Mouse (Mus musculus) heart, embryonic 13.5 days (tissue): ENCODE measurements at regions not wholly inside any gene's neighbourhood (a gene's known extent, or its start where the extent isn't known, plus 50 kb on each side); places are given as distances from the start of the nearest gene placed in this dataset.
"Not testable (repeated sequence)": the region's sequence is repeated elsewhere in the genome, so short reads cannot be mapped to it uniquely, and the experiment has no call there.

ENCODE experiments used
- ATAC-seq: fragments of 200-750 bp; cut with Nextera tagmentation; 2 replicates; pipeline ENCODE4 v1.8.0; 2017; ENCODE audit warnings: moderate TSS enrichment; ENCODE audit not compliant: insufficient number of reproducible peaks, low FRiP score, low TSS enrichment; ENCODE audit errors: extremely low read depth
- H3K27ac ChIP-seq: fragments of 300-500 bp; sonication (generic); replicated peaks from 2 replicates; pipeline ENCODE4 v1.5.1; 2015; ENCODE audit warnings: moderate library complexity, mild to moderate bottlenecking, inconsistent platforms
- H3K27me3 ChIP-seq: fragments of 300-500 bp; sonication (generic); replicated peaks from 2 replicates; pipeline ENCODE4 v1.6.1; 2015; ENCODE audit warnings: mild to moderate bottlenecking, inconsistent platforms
- H3K36me3 ChIP-seq: fragments of 300-500 bp; sonication (generic); 2 replicates; pipeline ENCODE4 v1.6.1; 2015; ENCODE audit warnings: mild to moderate bottlenecking, inconsistent platforms
- H3K4me1 ChIP-seq: fragments of 300-500 bp; sonication (generic); 2 replicates; pipeline ENCODE4 v1.6.1; 2015; ENCODE audit warnings: inconsistent platforms
- H3K4me2 ChIP-seq: fragments of 300-500 bp; sonication (generic); 2 replicates; pipeline ENCODE4 v1.6.1; 2015; ENCODE audit warnings: inconsistent platforms, mild to moderate bottlenecking, moderate library complexity
- H3K4me3 ChIP-seq: fragments of 300-500 bp; sonication (generic); 2 replicates; pipeline ENCODE4 v1.5.1; 2015; ENCODE audit warnings: moderate library complexity, mild to moderate bottlenecking, inconsistent platforms
- H3K9ac ChIP-seq: fragments of 300-500 bp; sonication (generic); 2 replicates; pipeline ENCODE4 v1.6.1; 2015; ENCODE audit warnings: inconsistent platforms, mild to moderate bottlenecking, moderate library complexity
- H3K9me3 ChIP-seq: fragments of 300-500 bp; sonication (generic); 2 replicates; pipeline ENCODE4 v1.6.1; 2016; ENCODE audit warnings: inconsistent platforms
- WGBS: fragments of 180-500 bp; shearing (Covaris S2); methylation state at CpG from one replicate; pipeline ENCODE4 v1.1.7; 2015; ENCODE audit warnings: mixed read lengths; 5-methylcytosine and 5-hydroxymethylcytosine counted together

DNA sequence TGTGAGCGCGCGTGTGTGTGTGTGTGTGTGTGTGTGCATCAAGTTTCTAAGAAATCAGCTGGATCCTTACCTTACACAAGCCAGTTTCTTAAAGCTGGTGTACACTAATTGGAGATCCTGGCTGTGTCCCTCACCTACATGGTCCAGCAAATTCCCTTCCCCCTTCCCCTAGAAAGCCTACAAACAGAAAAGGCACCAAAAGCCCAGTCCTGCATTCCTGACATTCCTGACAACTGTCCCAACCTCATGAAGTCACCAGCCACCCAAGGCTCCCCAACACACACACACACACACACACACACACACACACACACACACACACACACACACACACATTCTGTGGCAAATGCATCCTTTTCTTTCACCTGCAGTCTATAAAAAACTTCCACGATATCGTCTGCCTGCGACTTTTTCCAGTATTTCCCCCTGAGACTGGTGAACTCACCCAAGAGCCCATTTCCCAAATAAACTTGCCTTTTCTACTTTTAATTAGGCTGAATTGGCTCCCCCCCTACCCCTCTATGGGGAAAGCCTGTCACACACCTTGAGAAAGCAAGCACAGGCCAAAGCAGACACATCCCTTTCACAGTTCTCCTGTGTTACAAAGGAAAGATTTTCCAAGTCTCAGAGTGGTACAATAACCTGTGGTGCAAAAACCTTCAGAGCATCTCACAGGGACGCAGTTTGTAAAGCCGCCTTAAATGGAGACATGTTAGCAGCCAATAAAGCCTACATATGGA is 139.9 kb upstream of the Trim24 start:
- H3K9ac ChIP-seq = no peak overlapping the region
- peaks cover 16% of the 10 kb centered on the region for H3K4me1 ChIP-seq
- H3K4me3 ChIP-seq = no peak overlapping the region
- 0 out of 2 replicates have a peak, but pooled peaks cover 3% of the 10 kb centered on the region for H3K9me3 ChIP-seq
- H3K27ac ChIP-seq = peak overlapping the region; percentile 50; the same call in 1 of the 2 replicates
- 70% methylated on average over 8 of the region's 8 CpGs for WGBS
- H3K4me2 ChIP-seq = no peak overlapping the region
- no peak for ATAC-seq
- H3K27me3 ChIP-seq = no peaks in the 10 kb centered on the region
- H3K36me3 ChIP-seq = no peaks in the 10 kb centered on the region

DNA sequence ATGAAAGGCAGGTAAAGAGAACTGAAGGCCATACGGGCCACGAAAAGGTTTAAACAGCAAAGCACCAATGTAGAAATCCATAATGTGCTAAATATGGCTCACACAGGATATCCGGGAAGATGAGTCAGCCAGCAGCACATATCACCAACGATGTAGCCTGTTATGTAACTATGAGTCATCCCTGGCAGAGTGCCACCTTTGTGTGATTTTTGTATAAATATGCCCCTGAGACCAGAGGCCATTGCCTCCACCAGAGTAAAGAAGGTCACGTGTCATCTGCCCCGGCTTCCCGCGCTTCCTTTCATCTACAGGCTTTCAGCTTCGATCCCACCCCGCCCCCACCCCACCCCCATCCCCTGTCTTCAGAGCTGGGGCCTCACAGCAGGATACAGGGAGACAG is 138.2 kb upstream of the Trim24 start:
- 24% methylated on average over 10 of the region's 10 CpGs for WGBS
- no peak for ATAC-seq
- no peak overlapping the region for H3K9ac ChIP-seq
- H3K27ac ChIP-seq = peak overlapping the region; percentile 56
- H3K9me3 ChIP-seq = 0 out of 2 replicates have a peak, but pooled peaks cover 3% of the 10 kb centered on the region
- H3K4me3 ChIP-seq = no peak overlapping the region
- peak overlapping the region; percentile 13; the same call in 1 of the 2 replicates for H3K4me2 ChIP-seq
- no peaks in the 10 kb centered on the region for H3K27me3 ChIP-seq
- H3K4me1 ChIP-seq = peaks cover 16% of the 10 kb centered on the region
- H3K36me3 ChIP-seq = no peaks in the 10 kb centered on the region

DNA sequence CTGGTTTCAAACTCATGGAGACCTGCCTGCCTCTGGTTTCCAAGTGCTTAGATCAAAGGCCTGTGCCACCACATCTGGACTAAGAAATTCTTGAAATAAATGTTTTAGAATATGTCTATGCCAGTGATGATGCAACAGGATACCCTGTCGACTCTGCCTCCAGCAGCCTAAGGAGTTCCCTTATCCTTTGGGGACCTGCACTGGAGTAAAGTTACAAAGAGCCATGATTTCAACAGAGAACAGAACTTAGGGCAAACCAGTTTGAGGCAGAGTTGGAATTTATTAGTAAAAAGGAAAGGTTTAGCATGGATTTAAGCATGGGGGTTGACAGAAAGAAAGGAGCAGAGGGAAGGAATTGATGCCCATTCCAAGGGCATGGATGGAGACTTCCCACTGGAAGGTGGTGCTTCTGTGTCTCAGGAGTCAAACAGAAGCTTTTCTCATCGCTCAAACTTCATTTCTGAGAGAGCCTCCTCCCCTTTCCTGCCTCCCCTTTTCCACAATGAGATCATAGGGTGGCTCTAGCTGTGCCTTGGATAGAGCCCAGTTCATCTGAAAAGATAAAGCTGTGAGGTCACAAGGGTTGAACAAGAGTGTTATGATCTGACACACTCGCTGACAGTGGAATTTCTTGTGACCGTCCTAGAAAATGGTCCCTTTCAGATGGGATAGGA is 135.2 kb upstream of the Trim24 start:
- Histone ChIP-seq H3K9ac (no peak overlapping the region), H3K27ac (peak overlapping the region; percentile 62), H3K9me3 (peaks cover 8% of the 10 kb centered on the region; the same call in 1 of the 2 replicates), H3K4me3 (no peak overlapping the region), H3K36me3 (no peaks in the 10 kb centered on the region), H3K4me1 (peaks cover 14% of the 10 kb centered on the region), H3K27me3 (no peaks in the 10 kb centered on the region), H3K4me2 (no peak overlapping the region)
- WGBS = 55% methylated on average over 4 of the region's 4 CpGs
- ATAC-seq = no peak

DNA sequence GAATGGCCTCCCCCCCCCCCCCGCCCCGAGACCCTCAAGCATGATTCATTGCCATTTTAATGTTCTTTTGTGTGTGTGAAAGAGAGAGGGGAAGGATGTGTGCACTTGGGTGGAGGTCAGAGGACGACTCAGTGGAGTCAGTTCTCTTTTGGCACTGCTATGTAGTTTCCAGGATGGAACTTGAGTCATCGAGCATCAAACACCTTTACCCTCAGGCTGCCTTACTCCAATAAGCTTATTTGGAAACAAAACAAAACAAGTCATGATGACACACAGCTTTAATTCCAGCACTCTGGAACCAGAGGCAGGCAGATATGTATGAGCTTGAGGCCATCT is 134.7 kb upstream of the Trim24 start:
- peak overlapping the region; percentile 62 for H3K27ac ChIP-seq
- peaks cover 8% of the 10 kb centered on the region; the same call in 1 of the 2 replicates for H3K9me3 ChIP-seq
- no peaks in the 10 kb centered on the region for H3K27me3 ChIP-seq
- no peak overlapping the region for H3K4me3 ChIP-seq
- H3K4me1 ChIP-seq = peaks cover 9% of the 10 kb centered on the region
- no peak overlapping the region for H3K9ac ChIP-seq
- no peak for ATAC-seq
- 59% methylated on average over 4 of the region's 4 CpGs for WGBS
- no peaks in the 10 kb centered on the region for H3K36me3 ChIP-seq
- H3K4me2 ChIP-seq = no peak overlapping the region

DNA sequence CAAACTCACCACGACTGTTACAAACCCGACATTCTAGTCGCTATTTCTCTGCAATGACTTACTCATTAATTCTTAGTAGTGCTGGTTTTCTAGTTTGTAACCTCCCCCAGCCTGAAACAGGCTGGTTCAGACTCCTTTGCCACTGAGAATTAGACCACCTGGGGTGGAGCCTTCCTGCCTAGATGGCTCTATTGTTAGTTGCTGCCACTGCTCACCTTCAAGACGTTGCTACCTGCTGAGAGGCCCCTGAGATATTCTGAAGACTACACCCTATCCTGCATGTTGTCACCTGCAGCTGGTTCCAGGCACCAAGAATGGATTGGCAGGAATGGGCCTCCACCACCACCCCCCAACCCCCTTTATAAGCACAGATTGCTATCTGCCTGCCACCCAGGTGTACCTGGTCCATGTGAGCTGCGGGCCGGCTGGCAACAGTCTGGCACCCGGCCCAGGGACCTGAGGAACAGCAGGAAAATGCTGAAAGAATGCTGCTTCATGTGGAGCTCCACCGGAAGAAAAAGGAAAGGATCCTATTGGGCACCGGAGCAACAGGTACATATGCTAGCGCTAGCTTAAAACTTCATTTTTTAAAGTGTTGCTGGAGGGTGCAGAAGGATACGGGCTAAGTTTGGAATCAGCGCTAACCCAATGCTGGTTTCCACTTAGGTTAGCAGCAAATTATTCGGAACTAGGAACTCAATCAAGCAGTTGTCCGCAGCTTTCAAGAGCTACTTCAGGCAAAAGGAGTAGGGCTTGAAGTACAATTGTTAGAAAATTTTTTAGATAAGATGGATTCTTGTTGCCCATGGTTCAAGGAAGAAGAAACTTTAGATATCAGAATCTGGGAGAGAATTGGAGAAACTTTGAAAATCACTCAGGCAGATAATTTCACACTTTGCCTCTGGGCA is 129.4 kb upstream of the Trim24 start:
- H3K27me3 ChIP-seq = no peaks in the 10 kb centered on the region
- H3K27ac ChIP-seq = no peak overlapping the region
- no peak for ATAC-seq
- no peaks in the 10 kb centered on the region for H3K36me3 ChIP-seq
- peaks cover 12% of the 10 kb centered on the region for H3K9me3 ChIP-seq
- no peak overlapping the region for H3K9ac ChIP-seq
- H3K4me1 ChIP-seq = no peaks in the 10 kb centered on the region
- 80% methylated on average over 14 of the region's 14 CpGs for WGBS
- no peak overlapping the region for H3K4me3 ChIP-seq
- no peak overlapping the region for H3K4me2 ChIP-seq

DNA sequence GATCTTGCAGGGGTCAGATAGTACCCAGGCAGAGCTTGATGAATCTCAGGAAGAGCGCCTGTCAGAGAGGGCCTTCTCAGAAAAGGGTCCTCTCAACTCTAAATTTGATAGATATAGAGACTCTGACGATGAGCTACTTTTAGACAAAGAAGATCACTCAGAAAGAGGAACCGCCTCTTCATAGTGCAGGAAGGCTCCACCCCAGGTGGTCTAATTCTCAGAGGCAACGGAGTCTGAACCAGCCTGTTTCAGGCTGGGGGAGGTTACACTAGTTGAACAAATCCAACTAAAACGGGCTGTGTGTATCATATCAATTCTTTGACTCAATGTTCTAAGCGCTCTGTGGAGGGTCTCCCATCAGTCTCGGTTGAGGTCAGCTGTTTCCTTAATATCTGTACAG is 128.7 kb upstream of the Trim24 start:
- not testable (repeated sequence) for H3K9ac ChIP-seq, H3K4me2 ChIP-seq, H3K4me1 ChIP-seq, H3K4me3 ChIP-seq, ATAC-seq, H3K36me3 ChIP-seq, H3K27me3 ChIP-seq, H3K27ac ChIP-seq
- H3K9me3 ChIP-seq = peaks cover 19% of the 10 kb centered on the region
- WGBS = 72% methylated on average over 7 of the region's 7 CpGs

DNA sequence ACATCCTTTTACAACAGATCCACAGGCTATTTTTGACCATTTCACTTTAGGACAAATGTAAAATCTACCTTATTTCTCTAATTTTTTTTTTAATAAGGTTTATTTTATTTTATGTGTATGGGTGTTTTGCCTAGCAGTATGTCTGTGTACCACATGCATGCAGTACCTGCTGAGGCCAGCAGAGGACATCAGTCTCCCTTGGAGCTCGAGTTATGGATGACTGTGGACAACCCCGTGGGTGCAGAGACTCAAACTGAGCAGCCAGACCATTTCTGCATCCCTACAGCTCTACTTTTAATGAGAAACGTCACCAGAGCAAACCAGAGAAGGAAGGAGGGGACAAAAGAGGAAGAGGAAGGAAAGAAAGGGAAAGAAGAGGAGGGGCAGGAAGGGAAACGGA is 125.9 kb upstream of the Trim24 start:
- H3K27ac ChIP-seq = no peak overlapping the region
- H3K27me3 ChIP-seq = no peaks in the 10 kb centered on the region
- H3K9me3 ChIP-seq = peaks cover 15% of the 10 kb centered on the region; the same call in 1 of the 2 replicates
- H3K9ac ChIP-seq = no peak overlapping the region
- H3K36me3 ChIP-seq = no peaks in the 10 kb centered on the region
- H3K4me3 ChIP-seq = no peak overlapping the region
- no peak for ATAC-seq
- no peak overlapping the region for H3K4me2 ChIP-seq
- 69% methylated on average over 4 of the region's 4 CpGs for WGBS
- no peaks in the 10 kb centered on the region for H3K4me1 ChIP-seq

DNA sequence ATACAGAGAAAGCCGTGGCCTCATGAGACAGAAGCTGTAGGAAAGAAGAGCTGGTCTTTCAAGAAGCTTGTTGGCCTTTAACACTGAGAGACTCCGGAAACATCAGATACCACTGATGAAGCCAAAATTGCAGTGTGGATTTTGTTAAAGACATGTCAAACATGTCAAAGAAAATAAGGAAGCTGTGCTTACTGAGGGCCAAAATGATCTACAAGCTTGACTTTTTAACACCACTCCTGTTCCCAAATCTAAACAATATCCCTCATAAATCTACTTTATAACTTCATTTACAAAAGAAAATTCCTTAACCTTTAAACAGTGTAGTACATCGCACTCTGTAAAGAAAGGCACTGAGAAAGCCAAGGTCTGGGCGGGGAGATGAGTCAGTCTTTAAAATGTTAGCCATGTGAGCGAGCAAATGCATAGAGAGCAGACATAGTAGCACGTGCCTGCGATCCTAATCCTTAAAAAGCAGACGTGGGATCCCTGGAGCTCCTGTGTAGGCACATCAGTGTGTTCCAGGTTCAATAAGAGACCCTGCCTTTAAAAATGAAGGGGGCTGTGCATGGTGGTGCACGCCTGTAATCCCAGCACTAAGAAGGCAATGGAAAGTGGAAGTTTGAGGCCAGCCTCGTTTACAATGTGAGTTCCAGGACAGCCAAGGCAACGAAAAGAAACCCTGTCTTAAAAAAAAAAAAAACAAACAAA is 125.1 kb upstream of the Trim24 start:
- Histone ChIP-seq H3K9me3 (peaks cover 15% of the 10 kb centered on the region; the same call in 1 of the 2 replicates), H3K9ac (no peak overlapping the region), H3K27me3 (no peaks in the 10 kb centered on the region), H3K4me2 (no peak overlapping the region), H3K36me3 (no peaks in the 10 kb centered on the region), H3K27ac (no peak overlapping the region), H3K4me3 (no peak overlapping the region), H3K4me1 (no peaks in the 10 kb centered on the region)
- 85% methylated on average over 11 of the region's 11 CpGs for WGBS
- no peak for ATAC-seq

DNA sequence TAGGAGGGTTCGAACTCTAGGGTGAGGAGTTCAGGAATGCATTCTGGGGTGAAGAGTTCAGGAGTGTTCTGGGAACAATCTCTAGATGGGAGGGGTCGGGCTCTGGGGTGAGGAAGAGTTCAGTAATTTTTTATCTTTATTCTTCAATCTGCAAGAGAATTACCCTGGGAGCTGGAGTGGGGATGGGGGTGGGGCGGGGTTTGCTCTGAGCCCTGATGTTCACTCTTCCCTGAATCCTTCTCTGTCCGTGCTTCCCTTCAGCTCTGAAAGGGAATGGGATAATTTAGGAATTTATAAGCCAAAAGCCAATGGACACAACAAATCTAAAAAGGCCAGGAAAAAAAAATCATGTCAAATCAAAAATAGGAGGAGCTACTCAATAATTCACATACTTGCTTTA is 122.8 kb upstream of the Trim24 start:
- not testable (repeated sequence) for H3K4me1 ChIP-seq, ATAC-seq, H3K27ac ChIP-seq, H3K36me3 ChIP-seq, H3K4me3 ChIP-seq, H3K4me2 ChIP-seq, H3K27me3 ChIP-seq, H3K9ac ChIP-seq
- WGBS = 61% methylated on average over 4 of the region's 4 CpGs
- H3K9me3 ChIP-seq = peaks cover 15% of the 10 kb centered on the region; the same call in 1 of the 2 replicates

DNA sequence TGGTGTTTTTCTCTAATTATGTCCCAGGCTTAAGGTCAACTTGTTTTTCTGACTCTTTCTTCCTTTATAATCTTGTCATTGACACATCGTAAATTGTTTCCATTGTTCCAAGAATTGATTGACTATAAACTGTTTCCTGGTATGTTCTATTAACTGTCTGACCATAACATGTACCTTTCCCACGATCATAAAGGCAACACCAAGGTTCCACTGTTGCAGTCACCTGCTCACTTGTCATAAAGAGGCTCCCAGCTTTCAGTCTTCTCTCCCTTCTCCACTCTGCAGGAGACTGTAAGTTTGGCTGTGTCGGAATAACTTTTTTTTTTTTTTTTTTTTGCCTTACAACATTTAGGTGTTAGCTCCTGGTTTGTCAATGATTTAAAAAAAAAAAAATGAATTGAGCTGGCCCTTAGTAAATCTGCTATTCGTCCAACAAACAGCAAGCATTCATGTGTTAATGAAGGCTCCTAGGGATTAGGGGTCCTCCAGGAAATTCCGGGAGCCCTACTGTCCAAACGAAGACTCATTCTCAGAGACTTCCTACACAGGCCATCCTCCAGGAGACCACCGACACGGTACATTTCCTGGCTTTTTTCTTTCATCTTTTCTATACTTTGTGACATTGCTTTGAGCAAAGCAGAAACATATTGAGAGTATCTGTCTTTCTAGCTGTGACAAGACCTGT is 122.2 kb upstream of the Trim24 start:
- H3K4me2 ChIP-seq = no peak overlapping the region
- no peaks in the 10 kb centered on the region for H3K36me3 ChIP-seq
- peaks cover 15% of the 10 kb centered on the region; the same call in 1 of the 2 replicates for H3K9me3 ChIP-seq
- H3K9ac ChIP-seq = no peak overlapping the region
- WGBS = 66% methylated on average over 8 of the region's 8 CpGs
- ATAC-seq = no peak
- no peak overlapping the region for H3K27ac ChIP-seq
- no peaks in the 10 kb centered on the region for H3K27me3 ChIP-seq
- no peaks in the 10 kb centered on the region for H3K4me1 ChIP-seq
- H3K4me3 ChIP-seq = no peak overlapping the region
